29 mouse cellular contexts compared by ENCODE assay signal in the genomic region with DNA sequence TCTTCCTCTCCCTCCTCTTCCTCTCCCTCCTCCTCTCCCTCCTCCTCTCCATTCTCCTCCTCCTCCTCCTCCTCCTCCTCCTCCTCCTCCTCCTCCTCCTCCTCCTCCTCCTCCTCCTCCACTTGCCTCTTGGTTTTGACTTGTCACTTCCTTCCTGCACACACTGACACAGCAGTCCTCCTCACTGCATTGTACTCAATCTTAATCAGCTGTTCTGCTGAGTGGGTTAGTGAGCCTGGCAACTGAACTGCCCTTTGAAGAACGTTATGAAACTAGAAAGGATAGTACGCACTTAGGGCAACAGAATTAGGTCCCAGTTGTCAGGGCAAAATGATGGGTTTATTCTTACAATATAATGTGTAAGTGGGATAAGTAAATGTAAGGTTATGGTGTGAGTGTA.
DNase-seq lines count a peak whose midpoint lies in the region; ATAC-seq lines count a peak whose summit lies in the region.
"Had no signal": no experiment of that assay in that cellular context is flagged by ENCODE, and none has a peak within 500 bp of the region (broad histone marks: within the 10 kb centered on the region; RNA-seq: fewer than 3 reads in every experiment).

No protein-coding gene starts in this region.

- H3K27ac ChIP-seq in forebrain, embryonic 11.5 days (ENCODE audit: low read depth, low read length) = no peak overlapping the region
- H3K27ac ChIP-seq: embryonic facial prominence, embryonic 13.5 days; forebrain, embryonic 10.5 days; gastrocnemius, adult 2 months; heart, embryonic 10.5 days; heart, embryonic 15.5 days; hindbrain, embryonic 14.5 days; kidney, postnatal 0 days; liver, embryonic 12.5 days had no signal

- H3K4me3 ChIP-seq in forebrain, embryonic 11.5 days (ENCODE audit: low read depth, low read length) = no peak overlapping the region
- H3K4me3 ChIP-seq: embryonic facial prominence, embryonic 13.5 days; forebrain, embryonic 10.5 days; gastrocnemius, adult 2 months; heart, embryonic 10.5 days; heart, embryonic 15.5 days; liver, embryonic 12.5 days had no signal

- no peaks in the 10 kb centered on the region for H3K36me3 ChIP-seq in forebrain, embryonic 11.5 days (ENCODE audit: control insufficient read depth, insufficient read depth, low read length)
- H3K36me3 ChIP-seq: embryonic facial prominence, embryonic 13.5 days; forebrain, embryonic 10.5 days; heart, embryonic 10.5 days; heart, embryonic 15.5 days; liver, embryonic 12.5 days had no signal

- H3K27me3 ChIP-seq in forebrain, embryonic 11.5 days (ENCODE audit: control insufficient read depth, insufficient read depth, low read length) = no peaks in the 10 kb centered on the region
- H3K27me3 ChIP-seq: heart, embryonic 15.5 days had no signal

- 76% methylated on average over 2 of the region's 2 CpGs for WGBS in forebrain, embryonic 11.5 days

- H3K9ac ChIP-seq in forebrain, embryonic 11.5 days (ENCODE audit: low read length) = no peak overlapping the region
- H3K9ac ChIP-seq: embryonic facial prominence, embryonic 13.5 days; heart, embryonic 15.5 days; hindbrain, embryonic 14.5 days; liver, embryonic 12.5 days; liver, postnatal 0 days had no signal

- H3K9me3 ChIP-seq in forebrain, embryonic 11.5 days (ENCODE audit: control insufficient read depth, low read length) = no peaks in the 10 kb centered on the region
- H3K9me3 ChIP-seq: embryonic facial prominence, embryonic 13.5 days; forebrain, embryonic 10.5 days; heart, embryonic 10.5 days; heart, embryonic 15.5 days; liver, embryonic 12.5 days had no signal

- no peak overlapping the region for H3K4me2 ChIP-seq in forebrain, embryonic 11.5 days (ENCODE audit: low read depth, low read length, severe bottlenecking)
- H3K4me2 ChIP-seq: embryonic facial prominence, embryonic 13.5 days; heart, embryonic 15.5 days; hindbrain, embryonic 14.5 days; liver, embryonic 12.5 days had no signal

- ATAC-seq in activated CD4-positive, CD25-positive, alpha-beta regulatory T cell, adult 4 months = peak; percentile 71
- peak; percentile 84 for ATAC-seq in megakaryocyte progenitor cell, adult 5-6 weeks (replicated peaks; ENCODE audit: poor library complexity)
- ATAC-seq in forebrain, embryonic 11.5 days (replicated peaks; ENCODE audit: low FRiP score) = no peak
- ATAC-seq: forebrain, embryonic 16.5 days; liver, embryonic 12.5 days; liver, postnatal 0 days; midbrain, embryonic 16.5 days had no signal

- DNase-seq in heart, adult 11 months = peak; percentile 50
- no peak for DNase-seq in heart, postnatal 4 days
- peak; percentile 42 for DNase-seq in induced T-regulatory cell, adult 2 months (ENCODE audit: low read depth)
- no peak for DNase-seq in forebrain, embryonic 11.5 days (ENCODE audit: low spot score)
- DNase-seq in embryo, embryonic 11 days = no peak
- DNase-seq in lung, adult 18-20 months = no peak
- DNase-seq: adrenal gland, adult 2 months; cerebellum, adult 8-10 months; cerebellum, postnatal 25 days; gastrocnemius, adult 2 months; kidney, adult 2 months; kidney, postnatal 4 days; liver, postnatal 0 days; lung, postnatal 10 days; right cerebral cortex, adult 18-20 months; spleen, adult 18-20 months; thymus, adult 2 months; thymus, postnatal 4 days had no signal

- H3K4me1 ChIP-seq in forebrain, embryonic 11.5 days (replicated peaks; ENCODE audit: control insufficient read depth, insufficient read depth, low read length) = no peaks in the 10 kb centered on the region
- H3K4me1 ChIP-seq: embryonic facial prominence, embryonic 13.5 days; forebrain, embryonic 10.5 days; heart, embryonic 10.5 days; heart, embryonic 15.5 days; liver, embryonic 12.5 days had no signal

Comparison
In these comparisons a context has a peak if more than half of its experiments do, and no peak if none do; other contexts are left out.
1. DNase-seq: peak in heart, adult 11 months (single experiment) and induced T-regulatory cell, adult 2 months (single experiment); none in heart, postnatal 4 days (single experiment), forebrain, embryonic 11.5 days (single experiment), embryo, embryonic 11 days (single experiment) and lung, adult 18-20 months (0 of 2).